Mouse (Mus musculus) G1E-ER4 (cell line): ENCODE data around the gene Gbx1. TPM values are rescaled to one million over a fixed set of nuclear protein-coding genes. Genes with fewer than 3 reads are reported as not detected.

Experiments
- GATA1 ChIP-seq: IDR thresholded peaks from one replicate; pipeline ENCODE4 v1.8.0; 2012; ENCODE audit warnings: low read length, inconsistent platforms
- polyA plus RNA-seq: library from polyadenylated mRNA; stranded (reverse); fragments of >175 nt; gene quantifications from 2 replicates; pipeline ENCODE4 v1.2.3, GENCODE M21; 2012

The Gbx1 gene
- polyA plus RNA-seq, 1 experiment = 0.01 TPM

DNA sequence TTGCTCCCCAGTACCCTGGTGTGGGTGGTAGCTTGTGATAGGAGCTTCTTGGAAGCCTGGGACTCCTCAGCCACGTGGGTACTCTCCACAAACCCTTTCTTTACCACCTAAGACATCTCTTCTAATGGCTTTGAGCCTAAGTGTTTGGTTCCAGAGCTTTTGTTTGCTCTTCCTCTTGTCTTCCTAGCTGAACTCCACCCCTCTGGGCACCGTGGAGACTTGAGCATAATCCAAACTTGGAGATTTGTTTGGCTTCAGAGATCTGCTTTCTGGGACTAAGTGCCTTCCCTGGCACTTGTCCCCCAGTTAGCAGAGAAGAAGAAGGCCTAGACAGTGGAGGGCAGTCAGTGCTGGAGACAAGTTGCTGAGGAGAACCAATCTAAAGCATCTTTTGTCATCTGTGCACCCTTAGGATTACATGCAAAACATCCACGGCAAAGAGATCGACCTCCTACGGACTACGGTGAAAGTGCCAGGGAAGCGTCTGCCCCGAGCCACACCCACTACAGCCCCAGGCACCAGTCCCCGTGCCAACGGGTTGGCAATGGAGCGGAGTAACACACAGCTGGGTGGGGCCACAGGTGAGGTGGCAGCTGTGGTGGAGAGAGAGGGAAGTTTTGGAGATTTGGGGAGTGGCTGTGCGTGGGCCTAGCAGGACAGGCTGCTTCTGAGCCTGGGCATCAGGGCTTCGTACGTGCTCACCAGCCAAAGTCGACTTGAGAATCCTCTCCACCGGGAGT lies 34.3 kb downstream of the Gbx1 start:
- no peak for TF ChIP-seq GATA1

- no peak for TF ChIP-seq GATA1
These were observed 36.5 kb downstream of the Gbx1 start for GRCm38 (mm10) chr5:24490413-24490920.

DNA sequence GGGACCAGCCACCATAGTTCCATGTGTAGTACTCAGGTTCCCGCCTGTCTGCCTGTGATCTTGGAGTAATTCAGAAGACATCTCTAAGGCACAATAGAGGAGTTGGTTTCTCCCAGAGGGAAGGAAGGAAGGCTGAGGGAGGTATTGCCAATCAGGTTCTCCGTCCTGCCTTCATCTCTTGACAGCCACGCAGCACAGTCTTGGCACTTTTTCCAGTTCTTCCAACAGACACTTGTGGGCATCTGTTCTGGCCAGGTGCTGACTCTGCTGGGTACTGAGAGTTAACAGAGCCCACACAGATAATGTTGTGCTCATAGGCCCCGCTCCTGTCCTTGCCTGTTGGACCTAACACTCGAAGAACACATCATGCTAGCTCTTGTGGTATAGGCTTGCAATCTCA lies 40.3 kb downstream of the Gbx1 start:
- TF ChIP-seq GATA1 = no peak

- no peak for TF ChIP-seq GATA1
These were observed 40.9 kb downstream of the Gbx1 start for GRCm38 (mm10) chr5:24486097-24486496.

DNA sequence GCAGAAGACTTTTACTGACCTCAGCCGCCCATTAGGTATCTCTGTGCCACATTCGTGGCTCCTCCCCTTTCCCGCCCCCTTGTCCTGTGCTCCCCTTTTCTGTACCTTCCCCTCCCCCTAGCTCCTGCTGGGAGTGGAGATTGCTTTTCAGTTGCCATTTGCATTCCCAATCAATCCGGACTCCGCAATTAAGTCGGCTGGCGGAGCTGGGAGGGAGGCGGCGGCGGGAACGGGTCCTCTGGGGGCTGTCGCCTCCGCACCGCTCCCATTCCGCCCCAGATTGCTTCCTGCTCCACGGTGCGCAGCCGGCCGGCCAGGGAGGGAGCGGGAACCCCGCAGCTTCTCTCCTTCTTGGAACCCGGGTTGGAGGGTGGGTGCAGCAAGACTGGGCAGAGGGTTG lies 42.0 kb downstream of the Gbx1 start:
- no peak for TF ChIP-seq GATA1

DNA sequence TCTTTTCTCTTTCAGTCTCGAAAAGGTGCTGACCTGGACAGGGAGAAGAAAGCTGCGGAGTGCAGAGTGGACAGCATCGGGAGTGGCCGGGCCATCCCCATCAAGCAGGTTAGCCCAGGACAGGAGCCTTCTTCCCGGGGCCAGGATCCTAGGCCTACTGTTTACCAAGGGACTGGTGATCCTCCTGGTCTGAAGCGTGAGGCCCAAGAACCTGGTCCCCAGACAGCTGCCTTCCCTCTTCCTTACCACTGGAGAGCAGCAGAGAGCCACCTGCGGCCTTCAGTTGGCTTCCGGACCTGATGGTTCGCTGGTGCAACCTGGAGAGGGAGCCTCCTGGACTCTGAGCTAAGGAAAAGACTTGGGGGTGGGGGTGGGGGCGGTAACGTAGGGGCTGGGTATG lies 43.7 kb downstream of the Gbx1 start:
- no peak for TF ChIP-seq GATA1

GRCm38 (mm10) chr5:24482247-24483079 lies 44.5 kb downstream of the Gbx1 start:
- no peak for TF ChIP-seq GATA1

- no peak for TF ChIP-seq GATA1
These were observed 45.4 kb downstream of the Gbx1 start for GRCm38 (mm10) chr5:24481647-24482046.

DNA sequence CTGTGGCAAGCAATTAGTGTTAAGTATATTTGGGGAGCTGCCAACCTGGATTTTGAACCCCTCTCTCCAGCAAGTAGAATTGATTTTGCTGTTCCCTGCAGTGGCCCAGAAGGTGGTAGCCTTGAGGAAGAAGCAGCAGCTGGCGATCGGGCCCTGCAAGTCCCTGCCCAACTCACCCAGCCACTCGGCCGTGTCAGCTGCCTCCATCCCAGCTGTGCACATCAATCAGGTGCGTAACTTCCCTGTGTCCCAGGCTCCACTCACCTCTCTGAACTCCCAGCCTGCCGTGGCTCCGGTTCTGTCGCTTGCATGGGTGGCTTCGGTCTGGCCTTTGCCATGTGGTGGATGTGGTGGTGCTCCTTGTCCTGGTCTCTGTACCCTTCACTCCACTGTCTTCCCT lies 49.1 kb downstream of the Gbx1 start:
- no peak for TF ChIP-seq GATA1

DNA sequence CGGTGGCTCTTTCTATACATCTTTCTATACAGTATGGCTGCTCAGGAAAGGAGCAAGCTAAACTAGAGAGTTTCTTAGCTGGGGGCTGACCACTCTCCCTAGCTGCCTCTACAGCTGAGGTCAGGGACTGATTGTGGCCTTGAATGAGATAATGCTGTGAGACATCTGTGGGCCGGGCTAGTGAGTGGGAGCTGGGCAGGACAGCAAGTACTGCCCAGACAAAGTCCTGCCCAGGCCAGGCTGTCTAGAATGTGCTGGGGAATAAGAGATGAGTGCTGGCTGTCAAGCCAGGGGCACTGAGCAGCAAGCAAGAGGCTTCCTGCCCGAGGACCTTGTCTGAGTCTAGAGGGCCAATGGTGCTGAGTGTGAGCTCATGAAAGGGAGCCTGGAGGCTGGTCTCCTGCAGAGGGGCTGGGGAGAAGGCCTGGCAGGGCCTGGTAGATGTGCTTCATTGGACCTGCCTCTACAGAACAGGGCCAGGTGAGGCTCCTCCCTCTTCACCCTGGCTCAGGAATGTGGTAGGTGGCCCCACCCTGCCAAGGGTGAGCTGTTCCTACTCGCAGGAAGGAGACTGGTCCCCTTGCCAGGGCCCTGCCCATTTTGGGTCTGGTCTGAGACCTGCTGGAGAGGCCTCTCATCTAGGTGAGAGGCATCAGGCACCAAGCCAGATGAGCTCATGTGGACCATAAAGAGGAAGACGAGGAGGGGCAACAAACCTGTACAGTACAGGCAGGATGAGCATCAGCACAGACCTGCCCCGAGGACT lies 51.3 kb downstream of the Gbx1 start:
- TF ChIP-seq GATA1 = no peak

DNA sequence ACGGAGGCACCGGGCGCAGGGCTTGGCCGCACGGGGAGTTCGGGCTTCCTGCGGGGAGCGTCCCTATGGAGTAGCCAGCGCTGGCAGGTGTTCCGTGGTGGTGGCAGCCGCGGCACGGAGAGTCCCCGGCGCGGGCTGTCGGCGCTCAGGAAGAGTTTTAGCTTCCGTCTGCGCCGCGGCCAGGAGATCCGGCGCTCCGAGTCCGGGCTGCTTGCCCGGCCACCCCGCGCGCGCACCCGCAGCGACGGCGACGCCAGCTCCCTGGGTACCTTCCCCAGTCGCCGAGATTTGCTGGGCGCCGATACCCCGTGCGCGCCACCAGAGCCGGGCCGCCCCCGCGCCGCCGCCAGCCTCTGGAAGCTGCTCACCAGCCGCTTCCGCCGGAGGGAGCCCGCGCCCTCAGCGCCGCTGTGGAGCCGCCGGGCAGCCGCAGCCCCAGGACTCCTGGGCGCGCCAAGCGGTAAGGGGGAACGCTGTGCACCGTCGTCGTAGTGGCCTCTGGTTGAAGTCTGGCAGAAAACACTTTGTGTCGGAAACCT lies 52.2 kb downstream of the Gbx1 start:
- TF ChIP-seq GATA1 = no peak

DNA sequence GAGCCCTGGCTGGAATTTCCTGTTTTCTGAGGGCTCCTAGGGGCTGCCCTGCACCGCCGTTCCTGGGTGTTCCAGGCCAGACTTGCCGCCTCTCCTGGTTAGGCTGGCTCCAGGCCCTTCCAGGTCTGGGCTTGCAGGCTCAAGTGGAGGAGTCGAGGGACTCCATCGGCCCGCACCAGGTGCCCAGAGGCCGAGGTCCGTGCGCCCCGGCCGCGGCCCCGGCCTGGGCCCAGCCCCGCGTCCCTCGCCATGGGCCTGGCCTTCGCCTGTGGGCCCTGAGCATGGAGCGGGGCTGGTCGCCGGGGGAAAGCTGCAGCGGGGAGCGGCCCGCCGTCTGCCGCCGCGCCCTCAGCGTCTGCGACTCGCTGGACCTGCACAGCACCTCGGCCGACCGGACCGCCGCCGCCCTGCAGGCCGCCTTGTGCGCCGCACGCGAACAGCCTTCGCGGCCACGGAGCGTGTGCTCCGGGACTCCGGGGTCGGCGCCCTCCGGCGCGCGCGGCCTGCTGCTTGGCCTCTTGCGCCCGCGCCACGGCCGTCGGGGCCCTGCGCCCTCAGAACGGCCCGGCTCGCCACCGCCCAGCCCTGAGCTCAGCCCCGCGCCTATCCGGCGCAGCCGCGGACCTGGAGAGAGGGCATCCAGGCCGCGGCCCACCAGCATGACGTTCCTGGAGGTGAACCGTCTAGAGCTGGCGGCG lies 52.8 kb downstream of the Gbx1 start:
- TF ChIP-seq GATA1 = no peak

GRCm38 (mm10) chr5:24472884-24473619 lies 54.0 kb downstream of the Gbx1 start:
- TF ChIP-seq GATA1 = no peak

- TF ChIP-seq GATA1 = no peak
These were observed 56.4 kb downstream of the Gbx1 start for GRCm38 (mm10) chr5:24470600-24470999.
